Mouse (Mus musculus) olfactory bulb, adult 2 months (tissue): ENCODE measurements around the gene Limk2.

Source experiments
- CTCF ChIP-seq: fragments of 200-500 bp; IDR thresholded peaks from 2 replicates; pipeline ENCODE4 v1.5.1; 2012; ENCODE audit warnings: low read depth, mild to moderate bottlenecking, low read length, moderate library complexity; ENCODE audit not compliant: insufficient read depth
- POLR2A ChIP-seq: fragments of 200-500 bp; IDR thresholded peaks from 2 replicates; pipeline ENCODE4 v1.6.1; 2012; ENCODE audit warnings: mild to moderate bottlenecking, low read depth, low read length, moderate library complexity; ENCODE audit not compliant: insufficient read depth

GRCm38 (mm10) chr11:3443091-3443490, 34.1 kb upstream of the Limk2 start:
- TF ChIP-seq CTCF, result no peak
- no peak for TF ChIP-seq POLR2A
